Mouse (Mus musculus) kidney, embryonic 16.5 days (tissue): ENCODE measurements around the gene Tubd1. TPM values are rescaled to one million over a fixed set of nuclear protein-coding genes. Genes with fewer than 3 reads are reported as not detected.
A peak's percentile ranks its signal among the peaks of the same experiment; 100 is the strongest.

Experiments
- ATAC-seq: fragments of 200-750 bp; cut with Nextera tagmentation; 2 replicates; pipeline ENCODE4 v1.8.0; 2017; ENCODE audit warnings: moderate TSS enrichment; ENCODE audit not compliant: low FRiP score, low TSS enrichment
- H3K27ac ChIP-seq: fragments of 300-500 bp; sonication (generic); 2 replicates; pipeline ENCODE4 v1.5.1; 2014; ENCODE audit warnings: low read length
- H3K27me3 ChIP-seq: fragments of 300-500 bp; sonication (generic); 2 replicates; pipeline ENCODE4 v1.6.1; 2014; ENCODE audit warnings: low read length, control low read depth, mixed read lengths; ENCODE audit not compliant: insufficient read depth
- H3K36me3 ChIP-seq: fragments of 300-500 bp; sonication (generic); 2 replicates; pipeline ENCODE4 v1.6.1; 2014; ENCODE audit warnings: low read length, control low read depth, mixed read lengths; ENCODE audit not compliant: insufficient read depth
- H3K4me1 ChIP-seq: fragments of 300-500 bp; sonication (generic); 2 replicates; pipeline ENCODE4 v1.6.1; 2014; ENCODE audit warnings: low read length, control low read depth, mixed read lengths; ENCODE audit not compliant: insufficient read depth
- H3K4me2 ChIP-seq: fragments of 300-500 bp; sonication (generic); replicated peaks from 2 replicates; pipeline ENCODE4 v1.6.1; 2014; ENCODE audit warnings: low read depth, low read length
- H3K4me3 ChIP-seq: fragments of 300-500 bp; sonication (generic); 2 replicates; pipeline ENCODE4 v1.5.1; 2014; ENCODE audit warnings: mild to moderate bottlenecking, low read length
- H3K9ac ChIP-seq: fragments of 300-500 bp; sonication (generic); replicated peaks from 2 replicates; pipeline ENCODE4 v1.6.1; 2014; ENCODE audit warnings: low read length
- H3K9me3 ChIP-seq: fragments of 300-500 bp; sonication (generic); 2 replicates; pipeline ENCODE4 v1.6.1; 2016; ENCODE audit warnings: low read length, control low read depth
- WGBS: fragments of 180-500 bp; shearing (Covaris S2); extraction: QIAGEN DNeasy Blood & Tissue Kit; methylation state at CpG from one replicate; pipeline ENCODE4 v1.1.7; 2014; 5-methylcytosine and 5-hydroxymethylcytosine counted together
- polyA plus RNA-seq: library from polyadenylated mRNA; unstranded; fragments of >200 nt; fragmentation: Nextera tagmentation; extraction: Ambion mirVana; gene quantifications from 2 replicates; pipeline ENCODE4 v1.2.1, GENCODE M21; 2015

Tubd1 gene
- polyA plus RNA-seq, 1 experiment from 2014 or later: 13.6 TPM

- Histone ChIP-seq H3K9ac (no peak overlapping the region), H3K27me3 (no peaks in the 10 kb centered on the region), H3K4me3 (no peak overlapping the region), H3K27ac (peak overlapping the region; percentile 85), H3K4me2 (peak overlapping the region; percentile 36), H3K9me3 (no peaks in the 10 kb centered on the region), H3K4me1 (peaks cover 63% of the 10 kb centered on the region), H3K36me3 (no peaks in the 10 kb centered on the region)
- 29% methylated on average over 11 of the region's 11 CpGs for WGBS
- ATAC-seq: no peak
Observed at GRCm38 (mm10) chr11:86581250-86581753, 36.5 kb downstream of the Tubd1 start.

- no peak for ATAC-seq
Observed at GRCm38 (mm10) chr11:86581943-86582542, 37.3 kb downstream of the Tubd1 start.

GRCm38 (mm10) chr11:86582543-86583260 is 37.9 kb downstream of the Tubd1 start:
- H3K36me3 ChIP-seq: no peaks in the 10 kb centered on the region
- no peak overlapping the region for H3K4me2 ChIP-seq
- no peak for ATAC-seq
- H3K27me3 ChIP-seq: no peaks in the 10 kb centered on the region
- no peak overlapping the region for H3K27ac ChIP-seq
- peaks cover 60% of the 10 kb centered on the region for H3K4me1 ChIP-seq
- H3K4me3 ChIP-seq: no peak overlapping the region
- H3K9me3 ChIP-seq: no peaks in the 10 kb centered on the region
- H3K9ac ChIP-seq: no peak overlapping the region
- 91% methylated on average over 7 of the region's 7 CpGs for WGBS

More at GRCm38 (mm10) chr11:86581943-86582542, 37.3 kb downstream of the Tubd1 start:
- 89% methylated on average over 12 of the region's 12 CpGs for WGBS
- peaks cover 63% of the 10 kb centered on the region for H3K4me1 ChIP-seq
- no peak overlapping the region for H3K4me3 ChIP-seq
- H3K9me3 ChIP-seq: no peaks in the 10 kb centered on the region
- H3K27me3 ChIP-seq: no peaks in the 10 kb centered on the region
- H3K36me3 ChIP-seq: no peaks in the 10 kb centered on the region
- H3K9ac ChIP-seq: no peak overlapping the region
- no peak overlapping the region for H3K4me2 ChIP-seq
- H3K27ac ChIP-seq: peak overlapping the region; percentile 85

- 94% methylated on average over 3 of the region's 3 CpGs for WGBS
- H3K4me1 ChIP-seq: peaks cover 61% of the 10 kb centered on the region
Observed at GRCm38 (mm10) chr11:86583313-86583825, 38.6 kb downstream of the Tubd1 start.

GRCm38 (mm10) chr11:86583990-86584897 is 39.5 kb downstream of the Tubd1 start:
- no peak for ATAC-seq
- no peak overlapping the region for H3K9ac ChIP-seq
- no peak overlapping the region for H3K27ac ChIP-seq
- peak overlapping the region; percentile 58 for H3K4me2 ChIP-seq
- 87% methylated on average over 14 of the region's 14 CpGs for WGBS
- no peaks in the 10 kb centered on the region for H3K9me3 ChIP-seq
- no peaks in the 10 kb centered on the region for H3K36me3 ChIP-seq
- H3K4me1 ChIP-seq: peaks cover 54% of the 10 kb centered on the region
- no peaks in the 10 kb centered on the region for H3K27me3 ChIP-seq
- H3K4me3 ChIP-seq: peak overlapping the region; percentile 4; the same call in 1 of the 2 replicates

More at GRCm38 (mm10) chr11:86583313-86583825, 38.6 kb downstream of the Tubd1 start:
- Histone ChIP-seq H3K4me2 (no peak overlapping the region), H3K27ac (no peak overlapping the region), H3K9ac (no peak overlapping the region), H3K9me3 (no peaks in the 10 kb centered on the region), H3K27me3 (no peaks in the 10 kb centered on the region), H3K4me3 (no peak overlapping the region), H3K36me3 (no peaks in the 10 kb centered on the region)
- ATAC-seq: no peak

- H3K27me3 ChIP-seq: no peaks in the 10 kb centered on the region
- ATAC-seq: no peak
- H3K4me2 ChIP-seq: peak overlapping the region; percentile 58
- peak overlapping the region; percentile 73 for H3K9ac ChIP-seq
- H3K4me1 ChIP-seq: peaks cover 46% of the 10 kb centered on the region
- peak overlapping the region; percentile 47 for H3K4me3 ChIP-seq
- peak overlapping the region; percentile 84 for H3K27ac ChIP-seq
- H3K9me3 ChIP-seq: no peaks in the 10 kb centered on the region
- WGBS: 75% methylated on average over 7 of the region's 7 CpGs
- no peaks in the 10 kb centered on the region for H3K36me3 ChIP-seq
Observed at GRCm38 (mm10) chr11:86584898-86585597, 40.3 kb downstream of the Tubd1 start.

- Histone ChIP-seq H3K4me1 (peaks cover 40% of the 10 kb centered on the region), H3K4me3 (peak overlapping the region; percentile 47), H3K9ac (peak overlapping the region; percentile 73), H3K4me2 (peak overlapping the region; percentile 58), H3K9me3 (no peaks in the 10 kb centered on the region), H3K36me3 (no peaks in the 10 kb centered on the region), H3K27me3 (no peaks in the 10 kb centered on the region), H3K27ac (peak overlapping the region; percentile 84)
- 34% methylated on average over 3 of the region's 3 CpGs for WGBS
- no peak for ATAC-seq
Observed at GRCm38 (mm10) chr11:86585598-86585984, 40.8 kb downstream of the Tubd1 start.

- ATAC-seq: no peak
- Histone ChIP-seq H3K27ac (peak overlapping the region; percentile 93), H3K9me3 (no peaks in the 10 kb centered on the region), H3K4me3 (peak overlapping the region; percentile 60), H3K27me3 (no peaks in the 10 kb centered on the region), H3K9ac (peak overlapping the region; percentile 79), H3K36me3 (no peaks in the 10 kb centered on the region), H3K4me2 (peak overlapping the region; percentile 58), H3K4me1 (peaks cover 33% of the 10 kb centered on the region)
- WGBS: 16% methylated on average over 12 of the region's 12 CpGs
Observed at GRCm38 (mm10) chr11:86586177-86586867, 41.5 kb downstream of the Tubd1 start.
